Mouse (Mus musculus) right cerebral cortex, postnatal 10 days (tissue): Measurements from ENCODE around the gene Dennd1c.

Source experiments
- DNase-seq, 2 experiments: peaks; one replicate each; pipeline ENCODE4 v3.0.0; 2021; ENCODE audit warnings: low spot score in 2 of 2

Gene Dennd1c

DNA sequence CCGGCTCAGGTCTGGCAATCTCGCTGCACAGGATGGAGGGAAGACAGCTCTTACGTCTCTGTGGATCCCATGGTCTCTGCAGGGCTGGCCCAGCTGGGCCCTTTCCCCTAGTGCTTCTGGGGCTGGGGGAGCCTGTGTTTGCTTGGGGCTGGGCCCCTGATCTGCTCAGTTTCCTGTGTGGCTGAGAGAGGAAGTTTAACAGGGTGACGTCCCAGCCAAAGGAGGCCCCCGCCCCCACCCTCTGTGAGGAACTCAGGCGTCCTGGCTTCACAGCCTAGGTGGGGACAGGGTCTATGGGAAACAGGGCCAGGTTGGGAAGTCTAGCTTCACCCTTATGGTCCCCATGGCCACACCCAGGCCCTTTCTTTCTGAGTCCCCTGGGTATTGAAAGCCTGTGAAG lies at the start of gene Dennd1c:
Gene Dennd1c, minus strand, starts transcription at position 179 of the 400 bp plus-strand sequence.
- no peak for DNase-seq

DNA sequence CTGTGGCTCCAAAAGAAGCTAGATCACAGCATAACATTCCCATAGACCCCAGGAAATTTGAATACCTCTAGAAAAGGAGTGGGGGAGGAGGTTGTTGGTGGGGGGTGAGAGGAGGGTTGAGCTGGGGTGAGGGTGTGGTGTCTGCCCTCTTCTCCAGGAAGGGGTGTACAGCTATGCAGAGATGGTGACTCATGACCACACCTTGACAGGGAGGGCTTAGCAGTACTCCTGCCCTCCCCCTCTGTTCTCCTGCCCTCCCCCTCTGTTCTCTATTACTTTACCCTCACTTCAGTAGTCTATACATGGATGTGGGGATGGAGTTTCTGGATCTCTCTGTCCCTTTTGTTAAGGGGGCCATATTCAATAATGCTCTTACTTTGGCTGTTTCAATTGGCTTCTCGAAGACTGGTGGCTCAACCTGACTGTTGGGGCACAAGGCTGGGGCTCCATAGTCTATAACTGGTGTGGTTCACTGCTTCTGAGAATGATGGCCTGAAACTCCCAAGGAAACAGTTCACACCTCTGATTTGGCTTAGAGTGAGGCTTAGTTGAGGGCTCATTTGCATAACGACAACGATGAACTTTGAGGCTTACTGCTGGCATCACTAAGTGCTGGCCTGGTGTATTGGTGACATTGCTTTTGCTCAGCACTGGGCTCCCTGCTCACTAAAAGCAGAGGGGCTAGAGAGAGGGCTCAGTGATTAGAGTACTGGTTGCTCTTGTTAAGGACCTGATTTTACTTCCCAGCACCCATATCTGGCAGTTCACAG lies 47.7 kb upstream of the Dennd1c start:
- DNase-seq, result no peak

DNA sequence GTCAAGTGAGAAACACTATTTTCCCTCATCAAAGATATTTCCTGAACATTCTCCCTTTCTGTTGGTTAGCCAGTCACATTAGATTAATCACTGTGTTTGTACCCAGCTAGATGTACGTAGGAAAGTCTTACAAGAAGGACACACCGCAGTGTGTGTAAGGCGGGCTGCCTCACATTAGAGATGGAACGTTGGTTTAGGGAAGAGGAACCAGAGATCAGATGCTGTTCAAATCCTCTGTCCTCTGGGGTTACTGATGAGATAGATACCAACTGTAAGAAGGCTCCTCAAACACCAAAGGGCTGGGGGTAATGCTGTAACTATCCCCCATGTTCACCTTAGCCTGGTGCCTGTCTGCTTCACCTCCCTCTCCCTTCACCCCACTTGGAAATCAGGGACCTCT lies 46.5 kb upstream of the Dennd1c start:
- DNase-seq, result no peak

DNA sequence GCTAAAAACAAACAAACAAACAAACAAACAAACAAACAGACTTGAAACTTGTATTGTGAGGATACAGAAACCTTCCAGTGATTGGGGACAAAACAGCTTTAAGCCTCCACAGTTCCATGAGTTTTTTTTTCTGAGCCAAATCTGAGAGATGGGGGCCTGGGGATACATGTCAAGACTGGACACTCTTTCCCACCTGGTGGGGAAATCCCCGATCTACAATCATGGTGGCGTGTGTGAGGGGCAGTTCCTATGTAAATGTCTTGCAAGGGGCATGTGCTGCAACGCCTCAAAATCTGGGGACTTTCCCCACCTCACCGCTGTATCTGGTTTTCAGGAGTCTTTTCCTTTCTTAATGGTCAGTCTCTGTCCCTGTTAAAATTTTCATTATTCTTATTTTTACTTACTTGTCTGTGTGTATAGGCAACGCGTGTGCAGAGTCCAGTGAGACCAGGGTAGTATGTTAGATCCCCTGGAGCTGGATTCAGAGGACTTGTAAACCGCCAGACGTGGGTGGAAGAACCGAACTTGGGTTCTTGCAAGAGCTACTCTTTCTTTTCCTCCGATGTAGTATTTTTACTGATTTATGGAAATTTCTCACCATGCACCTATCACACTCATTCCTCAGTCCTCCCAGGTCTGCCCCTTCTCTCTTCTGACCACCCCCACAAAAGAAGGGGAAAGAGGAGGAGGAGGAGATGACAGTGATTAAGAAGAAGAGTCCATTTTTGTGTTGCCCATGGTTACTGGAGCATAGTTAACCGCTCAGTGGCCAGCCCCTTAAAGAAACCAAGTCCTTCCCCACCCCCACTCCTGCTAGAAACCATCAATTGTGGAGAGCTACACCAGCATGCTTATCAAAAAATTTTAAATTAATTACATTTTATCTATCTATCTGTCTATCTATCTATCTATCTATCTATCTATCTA lies 45.1 kb upstream of the Dennd1c start:
- no peak for DNase-seq

DNA sequence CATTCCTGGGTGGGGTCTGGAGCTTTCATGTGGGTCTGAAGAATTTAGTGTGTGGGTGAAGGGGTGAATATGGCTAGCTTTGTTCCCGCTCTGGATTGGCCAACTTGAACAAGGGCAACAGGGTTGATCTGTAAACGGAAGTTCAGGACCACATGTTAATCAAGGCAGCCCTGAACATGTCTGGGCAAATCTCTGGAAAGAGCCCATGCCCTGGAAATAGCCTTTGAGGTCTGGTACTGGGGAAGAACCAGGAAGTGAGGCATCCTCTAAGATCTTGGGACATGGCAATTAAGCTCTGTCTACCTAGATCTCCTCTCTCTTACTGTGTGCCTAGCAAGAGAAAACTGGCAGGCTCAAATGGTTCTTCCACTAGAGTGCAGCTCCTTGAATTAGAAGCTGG lies 43.5 kb upstream of the Dennd1c start:
- DNase-seq, result no peak

DNA sequence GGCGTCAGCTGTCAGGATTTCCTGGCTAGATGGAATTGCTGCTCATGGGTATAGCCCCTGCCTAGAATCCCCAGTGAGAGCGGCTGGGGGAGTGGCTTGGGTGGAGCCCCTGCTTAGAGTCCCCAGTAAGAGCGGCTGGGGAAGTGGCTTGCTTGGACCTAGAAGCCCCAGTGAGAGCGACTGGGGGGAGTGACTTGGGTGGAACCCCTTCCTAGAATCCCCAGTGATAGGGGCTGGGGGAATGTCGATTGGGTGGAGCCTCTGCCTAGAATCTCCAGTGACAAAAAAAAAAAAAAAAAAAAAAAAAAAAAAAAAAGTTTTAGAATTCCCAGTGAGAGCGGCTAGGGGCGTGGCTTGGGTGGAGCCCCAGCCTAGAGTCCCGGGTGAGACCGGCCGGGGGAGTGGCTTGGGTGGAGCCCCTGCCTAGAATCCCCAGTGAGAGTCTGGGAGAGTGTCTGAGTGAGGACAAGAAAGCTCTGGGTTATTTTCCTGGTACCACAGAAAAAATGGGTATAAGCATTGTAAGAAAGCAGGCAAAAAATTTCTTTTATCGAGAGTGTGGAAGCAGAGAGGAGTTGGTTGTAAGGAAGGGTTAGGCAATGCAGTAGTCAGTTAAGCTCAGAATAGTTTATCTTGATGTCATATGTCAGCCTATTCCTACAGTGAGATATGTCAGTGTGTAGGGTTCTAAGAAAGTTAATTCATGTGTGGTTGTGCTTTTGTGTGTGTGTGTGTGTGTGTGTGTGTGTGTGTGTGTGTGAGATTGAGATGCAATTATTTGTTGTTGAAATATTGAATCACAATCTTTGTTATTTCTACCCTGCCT lies 40.4 kb upstream of the Dennd1c start:
- no peak for DNase-seq

DNA sequence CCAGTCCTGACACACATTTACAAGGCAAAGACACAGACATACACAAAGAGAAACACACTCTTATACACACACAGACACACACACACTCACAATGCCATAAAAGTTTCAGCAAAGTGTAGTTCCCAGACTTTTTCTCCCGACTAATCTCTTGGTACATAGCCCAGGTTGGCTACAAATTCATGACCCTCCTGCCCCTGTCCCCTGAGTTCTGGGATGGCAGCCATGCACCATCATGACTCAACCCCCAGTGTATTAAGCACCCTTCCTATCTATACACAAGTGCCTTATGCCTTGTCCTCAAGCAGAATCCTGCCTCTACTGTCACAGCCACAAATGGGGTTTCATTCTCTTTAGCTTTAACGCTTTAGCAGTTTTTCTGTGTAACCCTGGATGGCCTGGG lies 38.5 kb upstream of the Dennd1c start:
- DNase-seq, result no peak

DNA sequence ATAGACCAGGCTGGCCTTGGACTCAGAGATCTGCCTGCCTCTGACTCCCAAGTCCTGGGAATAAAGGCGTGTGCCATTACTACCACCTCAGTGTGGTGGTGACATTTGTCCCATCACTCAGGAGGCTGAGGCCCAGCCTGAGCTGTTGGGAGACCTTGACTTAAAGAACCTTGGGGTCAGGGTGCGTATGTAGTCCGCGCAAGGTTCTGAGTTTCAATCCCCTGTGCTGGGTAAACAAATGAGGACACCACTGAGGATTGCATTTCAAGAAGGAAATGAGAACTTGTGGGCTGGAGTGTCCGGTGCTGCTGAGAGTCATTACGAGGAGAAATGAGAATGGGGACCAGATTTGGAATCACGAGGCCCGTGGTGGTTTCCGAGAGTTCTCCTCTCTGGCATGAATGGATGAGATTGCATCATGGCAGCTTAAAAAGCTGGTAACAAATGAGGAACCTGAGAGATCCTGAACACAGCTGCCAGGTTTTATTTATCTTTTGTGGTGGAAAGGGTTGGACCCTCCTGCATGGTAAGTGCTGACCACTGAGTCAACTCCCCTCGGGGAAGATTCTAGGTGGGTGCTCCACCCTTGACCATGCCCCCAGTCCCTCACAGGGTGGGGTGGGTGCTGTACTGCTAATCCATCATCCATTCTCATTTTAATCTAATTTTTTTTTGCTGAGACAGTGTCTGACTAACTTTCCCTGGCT lies 34.6 kb upstream of the Dennd1c start:
- no peak for DNase-seq

DNA sequence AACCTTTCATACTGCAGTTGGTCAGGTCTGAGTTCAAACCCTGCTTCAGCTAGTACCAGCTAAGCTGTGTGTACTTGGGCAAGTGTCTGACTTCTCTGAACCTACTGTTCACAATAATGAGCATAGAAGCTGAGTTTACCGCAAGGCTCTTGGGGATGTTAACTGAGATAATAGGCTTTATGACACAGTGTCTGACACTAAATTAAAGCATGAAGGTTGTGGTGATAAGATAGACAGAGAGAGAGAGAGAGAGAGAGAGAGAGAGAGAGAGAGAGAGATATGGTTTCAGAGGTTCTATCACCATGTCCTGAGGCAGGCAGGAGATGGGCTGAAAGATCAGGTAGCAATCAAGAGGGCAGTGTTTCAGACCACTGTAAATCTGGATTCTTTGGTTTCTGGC lies 31.7 kb upstream of the Dennd1c start:
- no peak for DNase-seq

DNA sequence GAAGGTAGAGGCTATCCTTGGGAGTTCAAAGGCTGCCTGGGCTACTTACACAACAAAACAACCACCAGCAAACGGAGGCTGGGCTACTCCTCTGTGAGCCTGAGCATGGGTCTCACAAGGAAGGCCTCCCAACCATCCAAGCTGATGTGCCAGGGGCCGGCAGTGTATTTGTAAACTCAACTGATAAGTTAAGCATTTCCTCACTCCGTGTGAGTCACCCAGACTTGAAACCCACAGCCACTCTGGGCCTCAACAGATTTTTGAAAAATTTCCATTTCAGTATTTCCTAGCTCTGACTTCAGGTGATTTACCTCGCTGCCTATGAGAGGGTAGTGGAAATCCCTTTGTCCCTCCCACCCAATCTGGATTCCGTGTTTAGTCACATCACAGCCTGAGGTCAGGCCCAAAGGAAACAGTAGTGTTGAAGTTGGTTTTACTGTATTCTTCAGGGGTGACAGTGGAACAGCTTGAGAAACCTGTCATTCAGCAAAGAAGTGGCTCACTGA lies 30.4 kb upstream of the Dennd1c start:
- no peak for DNase-seq

DNA sequence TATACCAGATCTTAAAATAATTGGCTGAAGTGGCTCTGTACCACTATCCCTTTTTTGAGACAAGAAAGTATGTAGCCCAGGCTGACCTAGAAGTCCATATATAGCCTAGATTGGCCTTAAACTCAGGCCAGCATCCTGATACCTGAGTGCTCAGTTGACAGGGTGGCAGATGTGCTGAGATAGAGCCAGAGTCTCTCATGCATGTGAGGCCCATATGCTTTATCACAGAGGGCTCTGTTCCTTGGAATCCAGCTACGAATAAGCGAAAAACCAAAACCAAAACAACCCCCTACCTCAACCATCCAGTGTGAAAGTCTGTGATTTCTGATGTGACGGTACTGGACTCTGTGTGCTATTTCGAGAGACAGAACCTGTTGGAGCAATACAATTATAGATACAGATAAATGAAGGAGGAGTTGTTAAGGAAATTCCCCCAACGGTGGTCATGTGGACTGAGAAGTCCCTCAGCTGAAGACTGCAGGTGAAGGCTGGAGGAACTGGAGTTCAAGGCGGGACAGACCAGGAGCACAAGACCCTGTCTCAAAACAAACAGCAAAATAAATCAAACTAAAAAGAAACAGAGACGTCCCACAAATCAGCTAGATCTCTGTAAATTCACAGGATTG lies 29.8 kb upstream of the Dennd1c start:
- no peak for DNase-seq

DNA sequence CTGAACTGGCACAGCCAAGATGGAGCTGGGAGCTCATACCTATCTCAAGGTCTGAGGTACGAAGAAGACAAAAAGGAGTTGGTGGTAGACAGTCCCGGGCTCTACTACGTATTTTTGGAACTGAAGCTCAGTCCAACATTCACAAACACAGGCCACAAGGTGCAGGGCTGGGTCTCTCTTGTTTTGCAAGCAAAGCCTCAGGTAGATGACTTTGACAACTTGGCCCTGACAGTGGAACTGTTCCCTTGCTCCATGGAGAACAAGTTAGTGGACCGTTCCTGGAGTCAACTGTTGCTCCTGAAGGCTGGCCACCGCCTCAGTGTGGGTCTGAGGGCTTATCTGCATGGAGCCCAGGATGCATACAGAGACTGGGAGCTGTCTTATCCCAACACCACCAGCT lies 28.8 kb upstream of the Dennd1c start:
- DNase-seq, result no peak

DNA sequence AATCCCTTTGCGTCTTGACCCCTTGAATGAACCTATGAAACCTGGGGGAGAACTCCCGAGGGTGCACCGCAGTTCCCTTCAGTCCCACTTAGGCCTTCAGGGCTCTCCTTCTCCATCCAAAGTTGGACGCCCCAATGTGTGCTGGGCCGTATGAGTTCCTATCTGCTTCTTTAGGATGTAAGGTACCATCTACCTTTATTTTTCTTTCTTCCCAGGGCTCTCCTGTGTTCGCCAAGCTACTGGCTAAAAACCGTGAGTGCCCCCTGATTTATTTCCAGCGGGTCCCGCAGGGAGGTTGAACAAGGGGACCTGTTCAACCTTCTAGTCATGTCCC lies 27.7 kb upstream of the Dennd1c start:
- DNase-seq, result no peak

DNA sequence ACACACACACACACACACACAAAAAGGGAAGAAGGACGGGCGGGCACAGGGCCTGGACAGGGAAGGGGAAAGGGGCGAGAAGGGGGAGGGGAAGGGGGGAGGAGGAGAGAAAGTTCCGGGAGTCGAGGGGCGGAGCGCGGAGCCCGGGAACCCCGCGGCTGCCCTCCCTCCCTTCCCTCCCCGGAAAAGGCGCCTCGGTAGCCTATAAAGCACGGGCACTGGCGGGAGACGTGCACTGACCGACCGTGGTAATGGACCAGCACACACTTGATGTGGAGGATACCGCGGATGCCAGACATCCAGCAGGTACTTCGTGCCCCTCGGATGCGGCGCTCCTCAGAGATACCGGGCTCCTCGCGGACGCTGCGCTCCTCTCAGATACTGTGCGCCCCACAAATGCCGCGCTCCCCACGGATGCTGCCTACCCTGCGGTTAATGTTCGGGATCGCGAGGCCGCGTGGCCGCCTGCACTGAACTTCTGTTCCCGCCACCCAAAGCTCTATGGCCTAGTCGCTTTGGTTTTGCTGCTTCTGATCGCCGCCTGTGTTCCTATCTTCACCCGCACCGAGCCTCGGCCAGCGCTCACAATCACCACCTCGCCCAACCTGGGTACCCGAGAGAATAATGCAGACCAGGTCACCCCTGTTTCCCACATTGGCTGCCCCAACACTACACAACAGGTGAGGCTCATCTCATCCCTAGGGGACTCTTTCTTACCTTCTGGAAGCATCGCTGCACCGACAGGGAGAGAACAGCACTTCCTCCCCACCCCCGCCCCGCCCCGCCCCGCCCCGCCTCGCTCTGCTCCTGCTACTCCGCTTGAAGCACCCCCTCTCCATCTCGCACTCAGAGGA lies 27.1 kb upstream of the Dennd1c start, which contains the start of gene Tnfsf9:
Gene Tnfsf9, plus strand, starts transcription at position 145 of the 854 bp plus-strand sequence.
- peak in 1 of 2 experiments; percentile 38 for DNase-seq

DNA sequence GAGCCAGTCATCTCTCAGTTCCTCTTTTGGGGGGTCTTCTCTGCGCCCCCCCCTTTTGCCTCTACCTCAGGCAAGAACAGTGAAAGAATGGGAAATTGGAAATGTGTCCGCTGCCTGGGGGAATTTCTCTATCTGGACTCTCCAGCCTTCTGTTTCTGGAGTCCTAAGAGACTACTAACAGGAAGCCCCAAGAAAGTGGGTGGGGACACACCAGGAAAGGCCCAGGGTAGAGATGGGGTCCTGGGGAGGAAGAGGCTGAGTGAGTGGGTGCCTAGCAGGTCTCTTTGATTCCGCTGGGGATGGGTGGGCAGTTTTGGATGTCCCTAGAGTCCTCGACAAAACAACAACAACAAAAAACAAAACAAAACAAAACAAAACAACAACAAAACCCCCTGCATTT lies 26.2 kb upstream of the Dennd1c start:
- DNase-seq, result no peak

DNA sequence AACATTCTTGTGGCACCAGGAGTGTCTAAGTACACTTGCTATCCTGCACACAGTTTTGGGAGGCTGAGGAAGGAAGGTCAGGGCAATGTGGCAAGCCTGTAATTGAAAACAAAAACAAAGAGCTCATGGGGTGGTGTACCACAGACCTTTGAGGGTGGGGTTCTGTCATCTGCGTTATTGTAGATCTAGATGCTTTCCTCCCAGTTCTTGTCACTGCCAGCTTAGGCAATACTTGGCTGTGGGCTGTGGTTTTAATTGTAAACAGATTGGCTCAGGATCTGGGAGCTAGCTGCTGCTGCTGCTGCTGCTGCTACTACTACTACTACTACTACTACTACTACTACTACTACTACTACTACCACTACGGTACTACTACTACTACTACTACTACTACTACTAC lies 24.0 kb upstream of the Dennd1c start:
- no peak for DNase-seq

DNA sequence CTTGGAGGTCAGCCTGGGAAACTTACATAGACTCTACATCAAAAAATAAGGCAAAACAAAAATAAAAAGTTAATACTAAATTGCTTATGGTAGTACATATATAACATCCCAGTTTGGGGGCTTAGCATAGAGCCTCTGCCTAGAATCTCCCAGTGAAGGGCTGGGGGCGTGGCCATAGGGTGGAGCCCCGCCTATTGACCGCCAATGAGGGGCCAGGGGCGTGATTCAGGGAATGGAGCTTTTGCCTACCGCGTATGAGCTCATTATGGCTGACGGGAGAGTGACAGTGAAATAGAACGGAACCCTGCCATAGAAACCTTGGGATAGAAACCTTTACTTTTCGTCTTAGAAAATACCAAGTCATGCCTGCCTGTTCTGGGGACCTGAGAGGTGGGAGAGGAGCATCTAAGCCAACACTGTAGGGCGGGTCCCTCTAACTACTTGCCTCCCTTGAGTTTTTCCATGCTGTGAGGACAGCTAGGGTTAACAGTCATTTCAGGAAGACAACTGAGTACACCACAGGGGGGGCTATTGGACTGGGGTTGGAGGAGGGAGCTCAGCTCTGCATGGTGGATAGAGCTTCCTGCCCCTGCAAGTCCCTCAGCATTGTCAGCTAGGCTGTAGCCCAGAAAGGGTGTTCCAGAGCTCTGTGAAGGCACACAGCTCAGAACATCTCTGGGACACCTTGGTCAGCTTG lies 21.5 kb upstream of the Dennd1c start:
- no peak for DNase-seq

DNA sequence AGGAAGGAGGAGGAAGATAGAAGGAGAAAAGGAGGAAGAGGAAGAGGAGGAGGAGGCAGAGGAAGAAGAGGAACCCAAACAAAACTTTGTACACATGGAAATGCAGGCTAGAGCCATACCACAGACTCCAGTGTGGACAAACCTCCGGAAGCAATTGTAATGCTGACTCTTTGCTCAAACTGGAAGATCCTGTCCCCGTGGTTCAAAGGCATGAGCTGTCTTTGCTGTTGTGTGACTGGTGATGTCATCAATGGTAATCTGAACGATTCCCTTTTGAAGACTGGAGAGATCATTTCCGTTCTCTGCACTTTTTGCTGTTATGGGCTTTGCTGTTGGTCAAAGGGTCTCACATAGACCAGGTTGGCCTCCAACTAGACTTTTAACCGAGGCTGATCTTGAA lies 20.0 kb upstream of the Dennd1c start:
- DNase-seq, result no peak

DNA sequence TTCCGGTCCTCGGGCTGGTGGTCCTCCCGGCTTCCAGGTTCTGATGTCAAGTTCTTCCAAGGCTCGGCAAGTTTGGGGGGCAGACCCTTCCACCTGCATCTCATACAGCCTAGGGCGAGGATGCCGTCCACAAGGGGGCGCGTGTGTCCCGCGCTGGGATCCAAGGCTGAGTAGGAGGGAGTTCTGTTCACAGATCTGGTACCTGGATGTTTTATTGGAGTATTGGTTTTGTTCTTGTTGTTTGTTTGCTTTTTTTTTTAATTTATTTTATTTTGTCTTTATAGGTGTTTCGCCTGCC lies 18.3 kb upstream of the Dennd1c start:
- DNase-seq, result peak; percentile 81 to 91
